Comparison of ENCODE assay signal across 19 mouse cellular contexts in genomic region chrX:90242385-90242784, GRCm38 (mm10).
A peak's percentile ranks its signal among the peaks of the same experiment; 100 is the strongest.
DNase-seq lines count a peak whose midpoint lies in the region.
"Had no signal": no experiment of that assay in that cellular context is flagged by ENCODE, and none has a peak within 500 bp of the region (broad histone marks: within the 10 kb centered on the region; RNA-seq: fewer than 3 reads in every experiment).

No protein-coding gene starts in this region.

- DNase-seq in ES-CJ7 (ENCODE audit: low read depth, low spot score) (peak; percentile 77), R1 (ENCODE audit: low read depth, low spot score) (peak; percentile 74), ZHBTc4 (ENCODE audit: low read depth, low spot score) (peak; percentile 18)
- DNase-seq in layer of hippocampus, postnatal 14 days (ENCODE audit: low spot score in 2 of 2): no peak
- no peak for DNase-seq in layer of hippocampus, adult 18-20 months (ENCODE audit: low spot score in 2 of 2)
- no peak for DNase-seq in gastrocnemius, postnatal 14 days
- DNase-seq: adrenal gland, adult 2 months; adrenal gland, adult 8-10 months; adrenal gland, postnatal 10 days; adrenal gland, postnatal 14 days; adrenal gland, postnatal 25 days; adrenal gland, postnatal 36 days; B cell, adult 2 months; cerebellum, adult 11 months; cerebellum, adult 11-12 months; cerebellum, adult 18-20 months; cerebellum, adult 2 months; cerebellum, adult 8-10 months; cerebellum, adult 9-10 months had no signal

- intact Hi-C loops in gastrocnemius, postnatal 14 days (cut with DNase I; ENCODE audit: low total_unique reads): no loop called here

Comparison
In these comparisons a context has a peak if more than half of its experiments do, and no peak if none do; other contexts are left out.
1. DNase-seq: peak in ES-CJ7 (single experiment), R1 (single experiment) and ZHBTc4 (single experiment); none in layer of hippocampus, postnatal 14 days (0 of 2), layer of hippocampus, adult 18-20 months (0 of 2) and gastrocnemius, postnatal 14 days (single experiment).